Mouse (Mus musculus) G1E-ER4 (cell line): ENCODE data around the gene Mapkapk2. TPM values are rescaled to one million over a fixed set of nuclear protein-coding genes. Genes with fewer than 3 reads are reported as not detected.

Experiments
- GATA1 ChIP-seq: IDR thresholded peaks from one replicate; pipeline ENCODE4 v1.8.0; 2012; ENCODE audit warnings: low read length, inconsistent platforms
- polyA plus RNA-seq: library from polyadenylated mRNA; stranded (reverse); fragments of >175 nt; gene quantifications from 2 replicates; pipeline ENCODE4 v1.2.3, GENCODE M21; 2012

The Mapkapk2 gene
- polyA plus RNA-seq, result 32.0 and 39.9 TPM in 2 replicates

DNA sequence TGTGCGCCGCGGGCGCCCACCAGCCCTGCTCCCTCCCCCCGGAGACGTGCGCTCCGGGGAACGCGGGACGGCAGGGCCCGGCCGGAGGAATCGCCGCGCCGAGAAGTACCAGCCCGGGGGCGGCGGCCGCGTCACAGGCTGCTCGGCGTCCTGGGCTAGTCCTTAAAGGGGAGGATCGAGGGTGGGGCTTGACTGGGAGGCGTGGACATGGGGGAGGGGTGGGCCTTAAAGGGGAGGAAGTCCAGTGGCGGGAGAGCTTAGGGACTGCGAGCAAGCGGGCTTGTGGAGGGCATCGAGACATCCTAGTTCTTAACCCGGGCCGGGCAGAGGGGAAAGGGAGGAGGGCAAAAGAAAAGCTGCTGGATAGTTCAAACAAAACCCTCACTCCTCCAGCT, at the start of gene Mapkapk2:
TSS of gene Mapkapk2 (minus strand) at position 127 of the 395 bp plus-strand sequence.
- no peak for TF ChIP-seq GATA1

DNA sequence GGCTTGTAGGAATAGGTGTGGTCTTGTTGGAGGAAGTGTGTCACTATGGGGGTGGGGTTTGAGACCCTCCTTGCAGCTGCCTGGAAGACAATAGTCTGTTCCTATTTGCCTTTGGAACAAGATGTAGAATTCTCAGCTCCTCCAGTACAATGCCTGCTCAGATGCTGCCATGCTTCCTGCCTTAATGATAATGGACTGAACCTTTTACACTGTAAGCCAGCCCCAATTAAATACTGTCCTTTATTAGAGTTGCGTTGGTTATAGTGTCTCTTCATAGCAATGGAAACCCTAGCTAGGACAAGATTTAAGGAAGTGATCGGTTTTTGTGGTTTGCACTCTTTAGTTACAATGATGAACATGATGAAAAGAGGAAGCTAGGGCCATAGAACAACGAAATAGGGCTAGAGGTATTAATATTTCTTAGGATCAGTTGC, 48.6 kb upstream of the Mapkapk2 start:
- TF ChIP-seq GATA1, result no peak

DNA sequence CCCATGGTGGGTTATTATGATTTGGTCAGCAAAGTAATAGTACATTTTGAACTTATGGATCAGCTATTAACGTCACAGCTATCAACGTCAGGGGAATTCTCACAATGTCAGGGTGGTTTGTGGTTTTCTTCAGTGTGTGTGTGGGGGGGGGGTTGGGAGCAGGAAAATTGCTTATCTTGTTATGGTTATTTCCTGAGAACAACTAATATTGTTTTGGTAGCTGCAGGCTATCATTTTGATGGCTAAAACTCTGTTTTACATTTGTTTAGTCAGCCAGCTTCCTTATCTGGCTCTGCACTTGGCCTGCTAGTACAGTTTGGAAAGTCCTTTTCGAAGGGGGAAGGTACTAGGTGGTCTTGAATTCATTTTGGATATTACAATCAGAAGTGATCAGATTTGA, 47.6 kb upstream of the Mapkapk2 start:
- TF ChIP-seq GATA1, result peak; percentile 17

DNA sequence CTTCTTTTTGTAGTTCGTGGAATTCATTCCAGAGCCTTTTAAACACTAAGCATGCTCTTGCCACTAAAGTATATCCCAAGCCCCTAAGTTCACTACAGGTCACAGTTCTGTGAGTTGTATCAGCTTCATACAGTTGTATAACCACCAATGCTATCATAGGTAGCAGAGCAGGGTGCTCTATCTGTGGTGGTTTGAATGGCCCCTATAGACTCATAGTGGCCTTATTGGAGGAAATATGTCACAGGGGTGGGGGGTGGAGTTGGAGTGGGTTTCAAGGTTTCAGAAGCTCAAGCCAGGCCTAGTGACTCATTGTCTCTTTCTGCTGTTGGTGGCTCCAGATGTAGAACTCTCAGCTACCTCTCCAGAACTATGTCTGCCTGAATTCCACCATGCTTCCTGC, 44.8 kb upstream of the Mapkapk2 start:
- no peak for TF ChIP-seq GATA1

DNA sequence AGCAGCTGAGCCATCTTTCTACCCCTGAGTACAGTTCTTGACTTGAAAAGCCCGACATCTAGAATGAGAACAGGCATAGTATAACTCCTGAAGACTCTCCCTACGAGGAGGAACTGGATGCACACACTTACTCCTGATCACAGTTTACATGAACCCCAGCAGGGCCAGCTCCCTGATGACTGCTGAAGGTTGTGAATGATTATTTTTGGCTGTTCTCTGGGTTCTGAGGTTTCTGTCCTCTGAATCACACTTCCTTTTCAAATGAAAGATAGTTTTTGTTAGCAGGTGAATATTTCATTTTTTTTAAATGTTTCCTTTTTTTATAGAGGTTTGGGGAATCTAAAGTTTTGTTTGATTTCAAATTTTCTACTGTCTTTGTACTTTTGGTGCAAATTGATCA, 43.8 kb upstream of the Mapkapk2 start:
- TF ChIP-seq GATA1, result no peak

DNA sequence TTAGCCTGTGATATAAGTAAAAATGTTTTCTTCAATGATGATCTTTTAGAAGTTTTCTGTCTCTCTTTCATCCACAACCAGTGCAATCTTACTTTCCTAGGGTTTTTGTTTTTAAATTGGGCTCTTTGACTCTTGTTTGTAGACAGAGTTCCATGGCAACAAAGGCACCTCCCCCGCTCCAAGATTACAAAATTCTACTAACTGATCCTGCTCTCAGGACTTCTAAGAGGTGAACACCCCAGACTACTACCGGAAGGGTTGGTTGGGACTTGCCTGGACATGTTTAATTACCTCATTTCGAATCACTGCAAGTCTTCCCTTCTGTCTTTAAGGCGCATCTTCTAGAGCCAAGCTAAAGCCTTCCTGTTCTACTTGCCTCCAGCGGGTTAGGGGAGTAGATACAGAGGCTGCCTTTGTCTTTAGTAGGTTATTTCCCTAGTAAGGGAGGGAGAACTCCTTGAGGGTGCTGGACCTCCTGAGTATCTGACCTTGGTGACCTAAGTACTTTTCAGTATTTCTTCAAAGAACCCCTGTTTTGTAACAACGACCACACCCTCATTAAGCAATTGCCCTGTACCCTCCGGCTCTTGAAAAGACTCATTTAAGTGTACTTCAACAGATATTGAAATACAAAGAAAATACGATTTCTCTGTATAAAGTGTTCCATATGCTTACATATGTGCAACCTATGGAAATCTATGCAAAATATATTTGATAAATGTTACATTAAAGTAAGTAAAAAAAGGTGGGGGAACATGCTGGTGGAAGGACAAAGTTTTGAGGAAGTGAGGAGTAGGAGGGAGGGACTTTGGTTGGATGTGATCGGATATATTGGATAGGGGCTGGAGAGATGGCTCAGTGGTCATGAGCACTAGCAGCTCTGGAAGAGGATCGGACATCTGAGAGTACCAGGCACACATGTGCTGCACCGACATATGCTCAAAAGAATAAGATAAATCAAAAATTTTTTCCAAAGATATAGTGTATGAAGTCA, 41.8 kb upstream of the Mapkapk2 start:
- TF ChIP-seq GATA1, result no peak

DNA sequence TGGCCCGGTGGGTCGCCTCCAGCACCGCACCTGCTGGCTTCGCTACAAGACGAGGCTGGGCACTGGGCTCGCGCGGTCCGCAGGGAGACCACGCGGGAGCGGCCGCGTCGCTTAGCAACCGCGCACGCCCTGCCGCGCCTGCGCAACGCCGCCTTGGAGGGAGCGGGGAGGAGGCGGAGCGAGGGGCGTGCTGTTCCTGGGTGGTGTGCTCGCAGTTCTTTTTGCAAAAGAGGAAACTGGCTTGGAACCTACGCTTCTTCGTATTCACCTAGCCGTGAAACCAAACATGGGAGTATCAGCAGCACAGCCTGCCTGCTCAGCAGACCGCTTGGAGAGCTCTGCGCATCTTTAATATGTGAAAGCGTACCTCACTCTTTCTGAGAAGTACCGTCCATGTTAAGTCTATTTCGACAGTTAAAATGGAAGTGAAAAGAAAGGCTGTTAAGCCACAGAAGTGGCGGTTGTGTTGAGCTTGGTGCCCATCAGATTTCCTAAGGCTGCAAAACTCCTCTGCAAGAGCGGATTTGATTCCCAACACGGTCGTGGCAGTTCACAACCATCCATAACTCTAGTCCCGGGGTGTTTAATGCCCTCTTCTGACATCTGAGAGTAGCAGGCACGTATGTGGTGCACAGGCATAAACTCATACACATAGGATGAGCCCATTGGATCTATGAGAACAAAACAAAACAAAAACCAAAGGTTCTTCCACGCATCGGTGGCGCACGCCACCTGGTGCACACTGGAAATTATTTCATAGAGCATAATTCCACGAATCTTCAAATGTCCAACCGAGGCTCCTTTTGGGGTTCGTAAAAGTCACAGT, 40.8 kb upstream of the Mapkapk2 start, which contains the start of gene Dyrk3:
TSS of gene Dyrk3 (minus strand) at position 150 of the 826 bp plus-strand sequence.
- TF ChIP-seq GATA1, result no peak

DNA sequence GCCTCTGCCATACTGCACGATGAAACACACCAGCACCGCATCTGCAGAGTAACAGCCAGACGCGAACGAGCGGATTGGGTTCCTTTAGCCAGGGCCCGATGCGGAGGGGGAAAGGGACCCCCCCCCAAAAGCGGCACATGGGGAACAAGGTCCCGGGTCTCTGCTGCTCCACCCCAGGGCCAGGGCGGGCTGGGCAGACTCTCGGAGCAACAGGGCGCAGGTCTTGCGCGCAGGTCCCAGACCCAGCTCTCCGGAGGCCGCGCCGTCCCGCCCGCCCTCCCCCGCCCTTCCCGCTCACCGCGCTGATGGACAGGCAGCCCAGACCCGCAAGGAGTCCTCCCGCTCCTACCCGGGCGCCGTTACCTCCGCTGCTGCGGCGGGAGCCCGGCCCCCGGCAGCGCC, 40.1 kb upstream of the Mapkapk2 start:
- no peak for TF ChIP-seq GATA1

DNA sequence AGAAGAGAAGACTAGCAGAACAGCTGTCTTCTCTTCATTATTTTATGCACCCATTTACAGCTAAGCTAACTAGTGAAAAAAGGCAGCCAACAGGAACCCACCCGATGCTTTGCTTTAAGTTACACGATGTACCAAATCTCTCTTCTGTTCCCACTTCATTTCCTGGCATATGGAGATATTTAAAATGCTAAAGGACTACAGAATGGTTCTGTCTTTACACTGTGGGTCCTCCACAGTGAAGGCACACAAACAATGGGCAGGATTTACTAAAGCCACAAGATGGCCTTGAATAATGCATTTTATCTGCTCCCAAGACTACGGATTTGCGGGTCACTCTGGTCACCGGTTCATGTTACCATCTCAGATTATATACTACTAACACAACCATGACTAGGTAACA, 39.5 kb upstream of the Mapkapk2 start:
- TF ChIP-seq GATA1, result no peak

DNA sequence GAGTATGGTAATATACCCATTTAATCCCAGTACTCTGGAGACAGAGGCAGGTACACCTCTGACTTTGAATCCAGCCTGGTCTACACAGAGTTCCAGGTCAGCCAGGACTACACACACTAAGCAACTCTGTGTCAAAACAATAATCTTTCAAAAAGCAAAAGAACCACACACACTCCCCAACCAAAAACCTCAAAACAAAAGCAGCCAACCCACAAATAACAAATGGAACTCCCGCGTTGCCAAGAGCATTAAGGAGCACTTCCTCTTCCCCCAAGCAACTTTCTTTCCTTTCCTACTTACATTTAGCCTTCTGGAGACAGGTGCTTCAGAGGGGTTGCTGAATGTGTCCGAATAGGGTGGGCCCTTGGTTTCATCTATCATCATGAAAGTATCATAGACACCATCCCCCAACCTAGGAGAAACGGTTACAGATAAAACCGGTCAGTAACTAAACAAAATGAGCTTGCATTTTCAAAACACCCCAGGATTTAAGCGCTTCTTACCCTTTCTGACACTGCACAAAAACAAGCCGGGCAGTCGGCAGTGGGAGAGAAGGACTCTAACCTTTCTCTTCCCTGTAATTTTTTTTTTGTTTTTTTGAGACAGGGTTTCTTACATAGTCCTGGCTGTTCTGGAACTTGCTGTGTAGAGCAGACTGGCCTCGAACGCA, 38.5 kb upstream of the Mapkapk2 start:
- no peak for TF ChIP-seq GATA1

DNA sequence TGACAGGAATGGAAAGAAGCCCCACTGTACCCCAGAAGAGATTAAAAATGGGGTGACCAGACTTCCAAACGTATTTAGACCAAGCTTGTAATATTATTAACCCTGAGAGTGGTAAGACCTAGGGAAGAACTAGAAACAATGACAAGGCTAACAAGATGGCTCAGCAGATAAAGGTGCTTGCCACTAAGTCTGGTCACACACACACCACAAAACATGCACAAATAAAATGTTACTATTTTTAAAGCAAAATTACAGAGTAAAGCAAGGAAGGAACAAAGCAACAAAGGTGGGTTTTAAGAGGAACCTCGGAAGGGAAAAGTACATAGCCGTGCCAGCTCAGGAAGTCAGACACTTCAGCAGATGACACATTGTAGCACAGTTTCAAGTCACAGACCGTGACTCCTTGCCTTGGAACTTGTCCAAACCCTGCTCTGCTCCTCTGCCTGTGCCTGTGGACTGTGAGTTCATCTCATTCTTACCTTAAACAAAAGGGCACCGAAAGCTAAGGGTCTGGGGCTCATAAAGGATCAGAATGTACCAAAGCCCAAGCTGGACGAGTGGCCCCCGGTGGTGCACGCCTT, 37.4 kb upstream of the Mapkapk2 start:
- no peak for TF ChIP-seq GATA1

DNA sequence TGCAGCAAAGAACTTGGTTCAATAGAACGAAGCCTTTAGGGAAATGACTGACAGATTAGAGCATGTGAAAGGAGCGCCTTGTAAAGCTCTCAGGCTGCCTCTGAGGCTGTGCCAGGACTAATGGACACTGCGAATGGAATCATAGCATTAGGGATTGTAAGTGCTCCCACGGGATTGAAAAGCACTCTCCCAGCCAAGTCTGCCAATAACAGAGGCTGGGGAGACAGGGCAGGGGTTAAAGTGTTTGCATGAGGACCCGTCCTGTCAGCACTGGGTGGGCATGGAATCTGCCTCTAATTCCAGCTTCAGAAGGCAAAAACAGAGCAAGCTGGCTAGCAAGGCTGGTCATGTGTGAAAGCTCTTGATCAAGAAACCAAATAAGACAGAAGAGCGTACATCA, 36.6 kb upstream of the Mapkapk2 start:
- no peak for TF ChIP-seq GATA1

DNA sequence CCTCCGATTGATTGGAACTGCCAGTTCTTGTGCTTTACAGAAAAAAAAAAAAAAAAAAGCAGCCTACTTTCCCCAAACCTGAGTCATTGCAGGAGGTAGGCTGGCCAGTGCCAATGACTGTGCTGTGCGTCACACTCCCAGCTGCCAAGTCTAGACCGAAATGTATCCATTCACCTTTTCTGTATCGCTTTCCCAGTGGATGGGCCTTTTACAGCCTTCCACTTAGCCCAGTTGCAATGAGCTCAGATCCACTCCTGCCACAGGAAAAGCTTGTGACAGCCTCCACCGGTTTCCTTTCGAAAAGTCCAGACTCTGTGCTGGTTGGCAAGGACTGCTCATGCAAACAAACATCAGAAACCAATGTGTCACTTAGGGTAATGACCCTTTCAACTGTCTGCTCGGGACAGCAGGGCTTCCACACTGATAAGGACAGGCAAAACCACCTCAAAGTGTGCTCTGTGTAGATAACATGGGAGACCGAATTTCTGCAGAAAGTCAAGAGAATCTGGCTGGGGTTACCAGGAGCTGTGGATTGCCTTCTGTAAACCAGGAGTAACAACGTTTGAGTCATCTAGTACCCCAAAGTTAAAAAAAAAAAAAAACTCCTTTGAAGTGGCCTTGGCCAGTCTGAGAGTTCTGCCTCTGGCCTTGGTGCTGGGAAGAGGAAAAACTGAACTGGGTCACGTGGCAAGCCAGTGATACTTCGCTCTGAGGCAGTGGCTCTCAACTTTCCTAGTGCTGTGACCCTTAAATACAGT, 28.5 kb upstream of the Mapkapk2 start:
- peak; percentile 95 for TF ChIP-seq GATA1

DNA sequence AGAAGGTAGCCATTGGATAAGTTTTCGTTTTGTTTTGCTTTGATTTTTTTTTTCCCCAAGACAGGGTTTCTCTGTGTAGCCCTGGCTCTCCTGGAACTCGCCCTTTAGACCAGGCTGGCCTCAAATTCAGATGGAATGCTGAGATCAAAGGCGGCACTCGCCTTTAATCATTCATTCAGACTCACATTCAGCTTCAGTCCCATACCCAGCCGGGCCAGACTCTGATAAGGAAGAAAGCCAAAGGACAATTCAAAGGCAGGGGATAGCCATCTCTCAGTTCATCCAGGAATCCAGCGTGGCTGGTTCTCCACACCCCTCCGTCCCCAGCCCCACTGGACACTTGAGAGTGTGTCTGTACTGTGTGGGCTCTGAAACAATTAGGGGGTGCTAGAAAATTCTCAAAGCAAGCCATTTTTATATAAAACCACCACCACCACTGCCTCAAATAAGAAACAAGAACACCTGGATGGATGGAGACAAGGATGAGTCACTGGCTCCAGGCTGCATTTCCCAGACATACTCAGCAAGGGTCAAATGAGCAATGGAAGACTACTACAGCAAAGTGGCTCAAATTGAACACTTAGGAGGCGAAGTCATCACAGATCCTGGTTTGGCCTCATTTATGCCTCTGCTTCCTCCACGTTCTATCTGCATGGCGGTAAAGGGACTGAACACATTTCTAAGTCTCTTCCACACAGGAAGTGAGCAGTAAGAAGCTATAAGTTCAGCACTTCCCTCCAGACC, 26.1 kb upstream of the Mapkapk2 start:
- TF ChIP-seq GATA1, result no peak

DNA sequence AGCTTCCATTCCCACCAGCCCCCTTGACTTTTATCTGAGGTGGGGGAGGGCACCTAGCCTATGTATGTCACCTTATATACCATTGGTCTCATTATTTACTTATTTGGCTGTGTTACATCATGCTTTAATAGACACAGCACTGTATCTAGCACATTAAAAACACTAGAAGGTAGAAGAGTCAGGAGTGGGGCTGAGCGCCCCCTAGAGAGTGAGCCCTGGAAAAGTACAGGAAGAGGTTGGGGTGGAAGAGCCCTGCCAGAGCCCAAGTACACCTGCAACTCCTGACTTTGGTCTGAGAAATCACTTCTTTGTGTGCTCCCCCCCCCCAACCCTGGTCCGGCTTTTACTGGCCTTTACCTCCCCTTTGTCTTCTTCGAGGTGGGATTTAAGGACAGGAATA, 24.4 kb upstream of the Mapkapk2 start:
- TF ChIP-seq GATA1, result no peak
